Mouse (Mus musculus): Measurements from ENCODE around the gene Grik4. TPM values are rescaled to one million over a fixed set of nuclear protein-coding genes. Genes with fewer than 3 reads are reported as not detected.

Gene Grik4
- polyA plus RNA-seq, 1 experiment from 2014 or later, result 7.3 TPM

GRCm38 (mm10) chr9:42803061-42803491 lies 141.2 kb downstream of the Grik4 start:
- H3K27ac ChIP-seq, result no peak overlapping the region
- H3K9me3 ChIP-seq, result no peaks in the 10 kb centered on the region
- H3K4me2 ChIP-seq, result no peak overlapping the region
- ATAC-seq (ENCODE audit: low FRiP score), result no peak
- no peaks in the 10 kb centered on the region for H3K36me3 ChIP-seq
- H3K27me3 ChIP-seq, result no peaks in the 10 kb centered on the region
- peaks cover 34% of the 10 kb centered on the region for H3K4me1 ChIP-seq (replicated peaks)
- no peak overlapping the region for H3K9ac ChIP-seq
- no peak overlapping the region for H3K4me3 ChIP-seq
- WGBS, result 75% methylated on average over 3 of the region's 3 CpGs

DNA sequence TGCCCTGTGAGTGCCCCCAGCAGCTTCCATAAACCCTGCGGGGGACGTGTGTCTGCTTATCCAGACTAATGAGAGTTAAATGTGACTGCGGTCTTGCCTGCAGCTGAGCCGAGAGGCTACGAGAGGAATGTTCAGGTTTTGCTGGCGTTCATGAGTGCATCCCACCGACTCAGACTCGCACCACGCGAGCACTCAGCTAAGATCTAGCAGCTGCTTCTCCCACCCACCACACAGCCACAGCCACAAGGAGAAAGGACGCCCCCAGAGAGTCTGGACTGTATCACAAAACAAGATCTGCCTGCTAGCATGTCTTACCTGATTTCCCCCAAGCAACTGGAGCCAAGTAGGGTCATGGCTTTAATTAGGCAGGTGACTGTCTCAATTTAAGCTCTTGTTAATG lies 142.4 kb downstream of the Grik4 start:
- WGBS, result 57% methylated on average over 11 of the region's 11 CpGs
- H3K27ac ChIP-seq, result no peak overlapping the region
- no peaks in the 10 kb centered on the region for H3K27me3 ChIP-seq
- no peak overlapping the region for H3K9ac ChIP-seq
- peaks cover 40% of the 10 kb centered on the region for H3K4me1 ChIP-seq (replicated peaks)
- no peak overlapping the region for H3K4me3 ChIP-seq
- no peaks in the 10 kb centered on the region for H3K36me3 ChIP-seq
- no peak for ATAC-seq (ENCODE audit: low FRiP score)
- H3K9me3 ChIP-seq, result no peaks in the 10 kb centered on the region
- H3K4me2 ChIP-seq, result no peak overlapping the region

- no peaks in the 10 kb centered on the region for H3K27me3 ChIP-seq
- no peak overlapping the region for H3K9ac ChIP-seq
- H3K4me1 ChIP-seq (replicated peaks), result peaks cover 47% of the 10 kb centered on the region
- WGBS, result 95% methylated on average over 7 of the region's 7 CpGs
- H3K4me3 ChIP-seq, result no peak overlapping the region
- no peaks in the 10 kb centered on the region for H3K36me3 ChIP-seq
- no peaks in the 10 kb centered on the region for H3K9me3 ChIP-seq
- no peak overlapping the region for H3K27ac ChIP-seq
- H3K4me2 ChIP-seq, result no peak overlapping the region
- no peak for ATAC-seq (ENCODE audit: low FRiP score)
These were observed 144.2 kb downstream of the Grik4 start for GRCm38 (mm10) chr9:42800138-42800537.

- no peak for ATAC-seq (ENCODE audit: low FRiP score)
- WGBS, result 90% methylated on average over 5 of the region's 5 CpGs
- no peaks in the 10 kb centered on the region for H3K36me3 ChIP-seq
- no peak overlapping the region for H3K9ac ChIP-seq
- no peaks in the 10 kb centered on the region for H3K9me3 ChIP-seq
- H3K4me3 ChIP-seq, result no peak overlapping the region
- no peak overlapping the region for H3K4me2 ChIP-seq
- H3K27me3 ChIP-seq, result no peaks in the 10 kb centered on the region
- peaks cover 47% of the 10 kb centered on the region for H3K4me1 ChIP-seq (replicated peaks)
- no peak overlapping the region for H3K27ac ChIP-seq
These were observed 144.6 kb downstream of the Grik4 start for GRCm38 (mm10) chr9:42799694-42800093.

GRCm38 (mm10) chr9:42799242-42799641 lies 145.1 kb downstream of the Grik4 start:
- WGBS, result 57% methylated on average over 5 of the region's 5 CpGs
- H3K4me3 ChIP-seq, result no peak overlapping the region
- H3K27me3 ChIP-seq, result no peaks in the 10 kb centered on the region
- H3K9me3 ChIP-seq, result no peaks in the 10 kb centered on the region
- no peaks in the 10 kb centered on the region for H3K36me3 ChIP-seq
- H3K27ac ChIP-seq, result no peak overlapping the region
- H3K4me1 ChIP-seq (replicated peaks), result peaks cover 47% of the 10 kb centered on the region
- no peak overlapping the region for H3K4me2 ChIP-seq
- H3K9ac ChIP-seq, result no peak overlapping the region
- no peak for ATAC-seq (ENCODE audit: low FRiP score)

DNA sequence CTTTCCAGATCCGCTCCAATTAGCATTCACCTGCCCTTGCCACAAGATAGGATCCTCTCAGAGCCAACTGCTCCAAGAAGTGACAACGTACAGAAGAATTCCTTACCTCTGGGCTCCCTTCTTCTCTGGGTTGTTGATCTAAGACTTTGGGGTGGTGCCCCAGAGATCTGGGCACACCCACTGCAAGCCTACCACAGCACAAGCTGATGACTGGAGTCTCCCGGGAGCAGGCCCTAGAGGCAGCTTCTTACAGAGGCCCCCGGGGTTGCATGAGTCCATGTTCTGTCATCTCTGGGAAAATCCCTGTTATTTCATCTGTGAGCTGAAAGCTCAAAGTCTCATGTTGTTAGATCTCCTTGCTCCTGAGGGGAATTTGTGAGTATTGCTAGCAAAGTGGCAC lies 146.0 kb downstream of the Grik4 start:
- no peak overlapping the region for H3K9ac ChIP-seq
- 91% methylated on average over 4 of the region's 4 CpGs for WGBS
- no peak for ATAC-seq (ENCODE audit: low FRiP score)

DNA sequence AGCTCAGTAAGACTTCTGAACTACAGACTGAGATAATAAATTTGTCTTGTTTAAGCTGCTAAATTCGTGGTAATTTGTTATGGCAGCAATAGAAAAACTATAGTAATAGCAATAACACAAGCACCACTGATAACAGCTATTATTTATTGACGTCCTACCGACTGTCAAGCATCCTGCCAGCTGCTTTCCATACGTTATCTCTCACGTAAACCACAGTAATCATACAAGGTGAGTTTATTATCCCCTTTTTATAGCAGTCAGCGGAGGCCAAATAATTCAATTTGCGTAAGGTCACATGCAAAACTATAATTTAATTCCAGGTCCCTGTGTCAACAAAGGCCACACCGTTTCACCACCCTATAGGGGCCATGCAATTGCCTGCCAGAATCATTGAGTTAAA lies 147.0 kb downstream of the Grik4 start:
- Histone ChIP-seq H3K4me2 (no peak overlapping the region), H3K4me3 (no peak overlapping the region), H3K4me1 (replicated peaks) (peaks cover 44% of the 10 kb centered on the region), H3K9ac (no peak overlapping the region), H3K27me3 (peaks cover 9% of the 10 kb centered on the region; the same call in 1 of the 2 replicates), H3K27ac (no peak overlapping the region), H3K36me3 (no peaks in the 10 kb centered on the region), H3K9me3 (no peaks in the 10 kb centered on the region)
- WGBS, result 64% methylated on average over 8 of the region's 8 CpGs
- ATAC-seq (ENCODE audit: low FRiP score), result no peak

More for the DNA sequence above, 146.0 kb downstream of the Grik4 start:
- Histone ChIP-seq H3K4me1 (replicated peaks) (peaks cover 47% of the 10 kb centered on the region), H3K4me2 (no peak overlapping the region), H3K9me3 (no peaks in the 10 kb centered on the region), H3K27ac (no peak overlapping the region), H3K27me3 (peaks cover 2% of the 10 kb centered on the region; the same call in 1 of the 2 replicates), H3K36me3 (no peaks in the 10 kb centered on the region), H3K4me3 (no peak overlapping the region)

DNA sequence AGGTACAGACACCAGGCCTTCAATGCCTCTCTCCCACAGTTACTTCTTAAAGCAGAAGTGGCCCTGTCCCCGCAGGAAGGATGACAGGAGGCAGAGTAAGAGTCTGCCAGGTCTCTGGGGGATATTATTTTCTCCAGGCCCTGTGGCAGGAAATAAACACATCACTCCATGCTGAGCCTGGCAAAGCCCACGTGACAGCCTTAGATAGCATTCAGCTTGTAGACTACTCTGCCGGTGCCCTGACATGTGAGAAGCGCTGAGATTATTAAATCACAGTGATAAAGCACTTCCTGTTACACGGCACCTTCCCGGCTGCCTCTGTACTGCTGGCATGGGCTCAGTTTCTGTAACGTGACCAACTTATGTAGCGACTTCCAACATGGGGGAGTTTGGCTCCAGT lies 148.4 kb downstream of the Grik4 start:
- Histone ChIP-seq H3K4me2 (no peak overlapping the region), H3K27me3 (peaks cover 12% of the 10 kb centered on the region; the same call in 1 of the 2 replicates), H3K9ac (no peak overlapping the region), H3K36me3 (no peaks in the 10 kb centered on the region), H3K27ac (no peak overlapping the region), H3K9me3 (no peaks in the 10 kb centered on the region), H3K4me3 (no peak overlapping the region), H3K4me1 (replicated peaks) (peaks cover 48% of the 10 kb centered on the region)
- ATAC-seq (ENCODE audit: low FRiP score), result peak; percentile 57; the same call in 1 of the 2 replicates
- WGBS, result 50% methylated on average over 8 of the region's 8 CpGs

DNA sequence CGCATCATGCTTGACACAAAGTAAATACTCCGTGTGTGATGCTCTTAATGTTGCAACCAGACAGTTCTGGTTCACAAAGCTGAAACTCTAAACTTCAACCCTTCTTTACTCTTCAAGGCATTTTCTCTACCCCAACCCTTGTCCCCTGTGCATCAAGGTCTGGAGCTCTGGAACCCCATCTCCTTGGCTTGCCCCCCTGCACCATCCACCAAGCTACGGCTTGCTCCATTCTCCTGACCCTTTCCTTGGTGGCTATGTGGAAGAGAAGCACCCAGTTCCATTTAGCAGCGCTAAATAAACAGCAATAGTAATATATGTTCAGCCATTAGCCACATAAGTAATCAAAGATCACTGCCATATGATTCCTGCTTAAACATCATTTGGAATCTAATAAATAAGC lies 150.3 kb downstream of the Grik4 start:
- Histone ChIP-seq H3K4me2 (no peak overlapping the region), H3K4me1 (replicated peaks) (peaks cover 44% of the 10 kb centered on the region), H3K4me3 (no peak overlapping the region), H3K9me3 (no peaks in the 10 kb centered on the region), H3K36me3 (no peaks in the 10 kb centered on the region), H3K9ac (no peak overlapping the region), H3K27ac (no peak overlapping the region), H3K27me3 (peaks cover 12% of the 10 kb centered on the region; the same call in 1 of the 2 replicates)
- ATAC-seq (ENCODE audit: low FRiP score), result no peak
- 94% methylated on average over 4 of the region's 4 CpGs for WGBS

- Histone ChIP-seq H3K4me2 (no peak overlapping the region), H3K36me3 (no peaks in the 10 kb centered on the region), H3K9ac (no peak overlapping the region), H3K9me3 (no peaks in the 10 kb centered on the region), H3K27me3 (peaks cover 12% of the 10 kb centered on the region; the same call in 1 of the 2 replicates), H3K4me3 (no peak overlapping the region), H3K27ac (no peak overlapping the region), H3K4me1 (replicated peaks) (peaks cover 40% of the 10 kb centered on the region)
- no peak for ATAC-seq (ENCODE audit: low FRiP score)
- 87% methylated on average over 8 of the region's 8 CpGs for WGBS
These were observed 150.7 kb downstream of the Grik4 start for GRCm38 (mm10) chr9:42793581-42793980.

- Histone ChIP-seq H3K4me1 (replicated peaks) (peaks cover 41% of the 10 kb centered on the region), H3K27ac (0 out of 2 replicates have a peak overlapping the region, but pooled peaks have one; percentile 35), H3K4me2 (no peak overlapping the region), H3K36me3 (no peaks in the 10 kb centered on the region), H3K9ac (no peak overlapping the region), H3K9me3 (no peaks in the 10 kb centered on the region), H3K4me3 (no peak overlapping the region), H3K27me3 (peaks cover 17% of the 10 kb centered on the region; the same call in 1 of the 2 replicates)
- no peak for ATAC-seq (ENCODE audit: low FRiP score)
- WGBS, result 40% methylated on average over 5 of the region's 5 CpGs
These were observed 151.9 kb downstream of the Grik4 start for GRCm38 (mm10) chr9:42792381-42792780.

DNA sequence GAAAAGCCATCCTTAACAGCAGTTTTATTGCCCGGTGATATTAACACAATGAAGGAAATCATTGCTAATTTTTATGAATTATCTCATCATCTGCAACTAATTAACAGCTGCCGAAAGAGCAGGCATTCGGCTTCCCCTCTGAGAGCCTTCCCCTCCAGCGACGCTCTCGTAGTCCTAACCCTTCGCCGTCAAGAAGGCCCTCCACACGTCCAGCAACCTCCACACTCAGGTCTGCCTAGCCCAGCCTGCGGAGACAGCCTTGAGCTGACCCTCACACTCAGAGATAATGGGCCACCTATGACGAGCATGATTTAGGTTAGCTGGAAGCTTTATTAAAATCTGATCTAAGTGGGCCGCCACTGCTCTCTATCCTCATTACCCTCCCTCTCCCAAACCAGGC lies 152.5 kb downstream of the Grik4 start:
- 50% methylated on average over 12 of the region's 12 CpGs for WGBS
- Histone ChIP-seq H3K9me3 (no peaks in the 10 kb centered on the region), H3K27ac (peak overlapping the region; percentile 35; the same call in 1 of the 2 replicates), H3K36me3 (no peaks in the 10 kb centered on the region), H3K4me1 (replicated peaks) (peaks cover 37% of the 10 kb centered on the region), H3K27me3 (peaks cover 17% of the 10 kb centered on the region; the same call in 1 of the 2 replicates), H3K4me3 (no peak overlapping the region), H3K4me2 (no peak overlapping the region), H3K9ac (no peak overlapping the region)
- ATAC-seq (ENCODE audit: low FRiP score), result no peak; the same call in 1 of the 2 replicates

DNA sequence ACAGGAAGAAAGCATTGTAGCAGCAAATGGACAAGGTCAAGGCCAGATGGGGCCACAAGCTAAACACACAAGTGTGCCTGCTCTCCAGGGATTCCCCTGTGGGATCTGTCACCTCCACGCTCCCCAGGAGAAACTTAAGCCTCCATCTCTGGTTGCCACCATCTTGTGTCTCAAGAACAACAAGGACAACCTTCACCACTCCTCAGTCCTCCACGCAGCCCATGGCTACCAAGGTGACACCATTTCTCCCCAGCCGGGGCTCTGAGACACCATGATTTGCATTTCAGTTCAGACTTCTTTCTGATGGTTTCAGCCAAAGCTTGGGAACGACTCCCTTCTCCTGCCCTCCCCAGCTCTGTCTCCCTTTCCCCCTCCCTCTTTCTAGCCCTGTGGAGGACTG lies 152.9 kb downstream of the Grik4 start:
- H3K4me1 ChIP-seq (replicated peaks), result peaks cover 37% of the 10 kb centered on the region
- 59% methylated on average over 4 of the region's 4 CpGs for WGBS
- no peak for ATAC-seq (ENCODE audit: low FRiP score)
- H3K4me2 ChIP-seq, result no peak overlapping the region
- H3K36me3 ChIP-seq, result no peaks in the 10 kb centered on the region
- H3K27me3 ChIP-seq, result peaks cover 17% of the 10 kb centered on the region; the same call in 1 of the 2 replicates
- H3K4me3 ChIP-seq, result no peak overlapping the region
- H3K9ac ChIP-seq, result no peak overlapping the region
- no peaks in the 10 kb centered on the region for H3K9me3 ChIP-seq
- peak overlapping the region; percentile 50; the same call in 1 of the 2 replicates for H3K27ac ChIP-seq
